ENCODE assay signal across 16 mouse cellular contexts in the genomic region with DNA sequence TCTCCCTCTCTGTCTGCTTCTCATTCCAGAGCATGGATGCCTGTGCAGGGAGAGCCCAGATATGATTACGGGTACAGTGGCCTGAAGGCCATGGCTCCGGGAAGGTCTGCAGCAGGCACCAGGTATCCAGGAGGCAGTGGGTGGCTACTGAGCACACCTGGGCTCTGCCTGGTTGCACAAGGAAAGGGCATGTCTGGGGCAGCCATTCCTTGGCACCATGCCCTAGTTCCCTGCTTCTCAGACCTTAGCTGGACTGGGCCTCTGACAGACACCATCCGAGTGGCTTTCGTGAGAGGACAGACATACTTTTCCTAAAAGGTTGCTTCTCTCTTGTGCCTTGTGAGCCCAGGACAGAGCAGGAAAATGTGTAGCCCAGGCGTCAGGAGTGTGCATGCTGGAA. TPM values are rescaled to one million over a fixed set of nuclear protein-coding genes. Genes with fewer than 3 reads are reported as not detected.
DNase-seq lines count a peak whose midpoint lies in the region; ATAC-seq and TF ChIP-seq lines count a peak whose summit lies in the region.
"Had no signal": no experiment of that assay in that cellular context is flagged by ENCODE, and none has a peak within 500 bp of the region (broad histone marks: within the 10 kb centered on the region; RNA-seq: fewer than 3 reads in every experiment).

No protein-coding gene starts in this region.

- 0 out of 2 replicates have a peak overlapping the region, but pooled peaks have one; percentile 13 for H3K9ac ChIP-seq in midbrain, postnatal 0 days (replicated peaks; ENCODE audit: low read length, poor library complexity, severe bottlenecking)
- H3K9ac ChIP-seq in midbrain, embryonic 15.5 days, result no peak overlapping the region
- no peak overlapping the region for H3K9ac ChIP-seq in lung, postnatal 0 days (replicated peaks; ENCODE audit: low read depth)
- H3K9ac ChIP-seq: embryonic facial prominence, embryonic 12.5 days; liver, postnatal 0 days; midbrain, embryonic 12.5 days had no signal

- peak; percentile 20 for DNase-seq in gastrocnemius, adult 2 months
- DNase-seq in gastrocnemius, postnatal 25 days, result no peak
- no peak for DNase-seq in midbrain, postnatal 0 days (ENCODE audit: low spot score)
- DNase-seq in kidney, adult 9 months, result peak; percentile 83
- DNase-seq in lung, postnatal 0 days (ENCODE audit: low spot score), result peak; percentile 53
- DNase-seq in left cerebral cortex, postnatal 14 days (ENCODE audit: low spot score in 2 of 2), result no peak
- DNase-seq in spleen, postnatal 4 days (ENCODE audit: low spot score in 2 of 2), result no peak
- DNase-seq: heart, adult 18-20 months; heart, postnatal 36 days; liver, postnatal 0 days; thymus, postnatal 4 days had no signal

- WGBS in midbrain, postnatal 0 days, result 77% methylated on average over 5 of the region's 5 CpGs
- 88% methylated on average over 5 of the region's 5 CpGs for WGBS in midbrain, embryonic 15.5 days
- 63% methylated on average over 5 of the region's 5 CpGs for WGBS in lung, postnatal 0 days

- H3K4me3 ChIP-seq in gastrocnemius, adult 2 months, result no peak overlapping the region
- no peak overlapping the region for H3K4me3 ChIP-seq in midbrain, postnatal 0 days (ENCODE audit: low read depth, low read length)
- no peak overlapping the region for H3K4me3 ChIP-seq in midbrain, embryonic 15.5 days
- H3K4me3 ChIP-seq in lung, postnatal 0 days (ENCODE audit: low read depth, low read length), result no peak overlapping the region
- H3K4me3 ChIP-seq: embryonic facial prominence, embryonic 12.5 days; forebrain, embryonic 10.5 days; midbrain, embryonic 12.5 days had no signal

- no peaks in the 10 kb centered on the region for H3K27me3 ChIP-seq in midbrain, postnatal 0 days (ENCODE audit: insufficient read depth, low read length)
- H3K27me3 ChIP-seq in midbrain, embryonic 15.5 days (replicated peaks), result no peaks in the 10 kb centered on the region
- no peaks in the 10 kb centered on the region for H3K27me3 ChIP-seq in lung, postnatal 0 days (replicated peaks; ENCODE audit: insufficient read depth, low read length)
- H3K27me3 ChIP-seq: embryonic facial prominence, embryonic 12.5 days had no signal

- H3K36me3 ChIP-seq in midbrain, postnatal 0 days (ENCODE audit: insufficient read depth, low read length), result no peaks in the 10 kb centered on the region
- H3K36me3 ChIP-seq in midbrain, embryonic 15.5 days (replicated peaks), result no peaks in the 10 kb centered on the region
- H3K36me3 ChIP-seq in lung, postnatal 0 days (ENCODE audit: insufficient read depth, low read length), result no peaks in the 10 kb centered on the region
- H3K36me3 ChIP-seq: embryonic facial prominence, embryonic 12.5 days; forebrain, embryonic 10.5 days; midbrain, embryonic 12.5 days had no signal

- intact Hi-C loops in gastrocnemius, adult 2 months (cut with DNase I), result no loop called here
- intact Hi-C loops in left cerebral cortex, postnatal 14 days (cut with DNase I), result no loop called here

- no peak for TF ChIP-seq EP300 in lung, postnatal 0 days (IDR thresholded peaks at IDR 0.05)

- no peak for ATAC-seq in midbrain, postnatal 0 days (ENCODE audit: low FRiP score)
- ATAC-seq in midbrain, embryonic 15.5 days (replicated peaks), result no peak
- no peak for ATAC-seq in lung, postnatal 0 days
- ATAC-seq: inflammation-experienced regulatory T-cells, adult 6 months; liver, postnatal 0 days had no signal

- H3K9me3 ChIP-seq in midbrain, postnatal 0 days (ENCODE audit: low read length), result no peaks in the 10 kb centered on the region
- H3K9me3 ChIP-seq in midbrain, embryonic 15.5 days, result no peaks in the 10 kb centered on the region
- no peaks in the 10 kb centered on the region for H3K9me3 ChIP-seq in lung, postnatal 0 days (ENCODE audit: low read length)
- H3K9me3 ChIP-seq: embryonic facial prominence, embryonic 12.5 days; midbrain, embryonic 12.5 days had no signal

- no peak overlapping the region for H3K4me2 ChIP-seq in midbrain, postnatal 0 days (ENCODE audit: low read depth, low read length, poor library complexity, severe bottlenecking)
- H3K4me2 ChIP-seq in midbrain, embryonic 15.5 days, result no peak overlapping the region
- no peak overlapping the region for H3K4me2 ChIP-seq in lung, postnatal 0 days (replicated peaks; ENCODE audit: low read depth, low read length)
- H3K4me2 ChIP-seq: embryonic facial prominence, embryonic 12.5 days; midbrain, embryonic 12.5 days had no signal

- no peak for TF ChIP-seq CTCF in gastrocnemius, adult 2 months (IDR thresholded peaks at IDR 0.05)
- no peak for TF ChIP-seq CTCF in midbrain, postnatal 0 days (IDR thresholded peaks at IDR 0.05)
- TF ChIP-seq CTCF in lung, postnatal 0 days (IDR thresholded peaks at IDR 0.05), result no peak

- no peak overlapping the region for H3K27ac ChIP-seq in gastrocnemius, adult 2 months
- no peak overlapping the region for H3K27ac ChIP-seq in midbrain, postnatal 0 days (ENCODE audit: low read depth, low read length)
- H3K27ac ChIP-seq in midbrain, embryonic 15.5 days, result no peak overlapping the region
- H3K27ac ChIP-seq in lung, postnatal 0 days (ENCODE audit: low read length), result peak overlapping the region; percentile 68
- H3K27ac ChIP-seq: embryonic facial prominence, embryonic 12.5 days; forebrain, embryonic 10.5 days; midbrain, embryonic 12.5 days had no signal

- peaks cover 3% of the 10 kb centered on the region for H3K4me1 ChIP-seq in midbrain, postnatal 0 days (ENCODE audit: insufficient read depth, low read length)
- peaks cover 10% of the 10 kb centered on the region for H3K4me1 ChIP-seq in midbrain, embryonic 15.5 days
- peaks cover 8% of the 10 kb centered on the region; the same call in 1 of the 2 replicates for H3K4me1 ChIP-seq in lung, postnatal 0 days (ENCODE audit: insufficient read depth, low read depth, low read length)

RNA-seq across cellular contexts. Expression of gene Ptges2, which starts 3.6 kb away (rescaled TPM):
- 10 to 100 TPM; 34.7 to 51.1 TPM for total RNA-seq in gastrocnemius, adult 2 months (2021)
- 10 to 100 TPM; 42.2 to 49.3 TPM for total RNA-seq in gastrocnemius, postnatal 25 days (2021)
- total RNA-seq in midbrain, postnatal 0 days (2014; rRNA removed), result 33.3 and 41.1 TPM in 2 replicates
- 56.2 and 62.3 TPM in 2 replicates for polyA plus RNA-seq in midbrain, postnatal 0 days (2015; fragmentation: Nextera tagmentation; extraction: Ambion mirVana)
- 51.3 and 54.2 TPM in 2 replicates for polyA plus RNA-seq in midbrain, embryonic 15.5 days (2015; fragmentation: Nextera tagmentation; extraction: Ambion mirVana)
- polyA plus RNA-seq in lung, postnatal 0 days (2015; fragmentation: Nextera tagmentation; extraction: Ambion mirVana), result 21.8 and 22.9 TPM in 2 replicates
- 10 to 100 TPM; 43.5 to 48.3 TPM for total RNA-seq in left cerebral cortex, postnatal 14 days (2021)

RNA-seq across cellular contexts. Expression of gene Lcn2, which starts 4.0 kb away (rescaled TPM):
- 1 to 10 TPM; 2.6 to 3.4 TPM for total RNA-seq in gastrocnemius, adult 2 months (2021)
- 1 to 10 TPM; 1.4 to 2.1 TPM for total RNA-seq in gastrocnemius, postnatal 25 days (2021)
- 0.57 TPM in 1 of 2 replicates, not detected in the other for total RNA-seq in midbrain, postnatal 0 days (2014; rRNA removed)
- polyA plus RNA-seq in midbrain, postnatal 0 days (2015; fragmentation: Nextera tagmentation; extraction: Ambion mirVana), result 0.35 and 0.44 TPM in 2 replicates
- polyA plus RNA-seq in midbrain, embryonic 15.5 days (2015; fragmentation: Nextera tagmentation; extraction: Ambion mirVana), result 0.44 and 0.83 TPM in 2 replicates
- polyA plus RNA-seq in lung, postnatal 0 days (2015; fragmentation: Nextera tagmentation; extraction: Ambion mirVana), result 223 and 355 TPM in 2 replicates
- 1 to 10 TPM; 1.5 to 2.6 TPM for total RNA-seq in left cerebral cortex, postnatal 14 days (2021)
- polyA plus RNA-seq: forebrain, embryonic 10.5 days had no signal

RNA-seq across cellular contexts. Expression of gene 1110008P14Rik, which starts 10.3 kb away (rescaled TPM):
- 10 to 100 TPM; 34.3 to 43.2 TPM for total RNA-seq in gastrocnemius, adult 2 months (2021)
- 10 to 100 TPM; 35.2 to 39.7 TPM for total RNA-seq in gastrocnemius, postnatal 25 days (2021)
- 336 and 450 TPM in 2 replicates for total RNA-seq in midbrain, postnatal 0 days (2014; rRNA removed)
- polyA plus RNA-seq in midbrain, postnatal 0 days (2015; fragmentation: Nextera tagmentation; extraction: Ambion mirVana), result 198 and 224 TPM in 2 replicates
- 116 and 117 TPM in 2 replicates for polyA plus RNA-seq in midbrain, embryonic 15.5 days (2015; fragmentation: Nextera tagmentation; extraction: Ambion mirVana)
- 73.4 and 78.1 TPM in 2 replicates for polyA plus RNA-seq in lung, postnatal 0 days (2015; fragmentation: Nextera tagmentation; extraction: Ambion mirVana)
- total RNA-seq in left cerebral cortex, postnatal 14 days (2021), result 100 to 1,000 TPM; 265 to 282 TPM

RNA-seq across cellular contexts. Expression of gene Dnm1, which starts 38.9 kb away (rescaled TPM):
- total RNA-seq in gastrocnemius, adult 2 months (2021), result 1 to 10 TPM; 3.7 to 8.2 TPM
- total RNA-seq in gastrocnemius, postnatal 25 days (2021), result 1 to 10 TPM; 6.0 to 8.7 TPM
- total RNA-seq in midbrain, postnatal 0 days (2014; rRNA removed), result 170 and 186 TPM in 2 replicates
- 105 and 107 TPM in 2 replicates for polyA plus RNA-seq in midbrain, postnatal 0 days (2015; fragmentation: Nextera tagmentation; extraction: Ambion mirVana)
- polyA plus RNA-seq in midbrain, embryonic 15.5 days (2015; fragmentation: Nextera tagmentation; extraction: Ambion mirVana), result 78.4 and 79.0 TPM in 2 replicates
- polyA plus RNA-seq in lung, postnatal 0 days (2015; fragmentation: Nextera tagmentation; extraction: Ambion mirVana), result 5.0 and 5.1 TPM in 2 replicates
- total RNA-seq in left cerebral cortex, postnatal 14 days (2021), result 1,000 to 10,000 TPM; 1,093 to 1,153 TPM
- polyA plus RNA-seq: inflammation-experienced regulatory T-cells, adult 6 months had no signal

RNA-seq across cellular contexts. Expression of gene Ciz1, which starts 39.9 kb away (rescaled TPM):
- total RNA-seq in gastrocnemius, adult 2 months (2021), result 10 to 100 TPM; 26.4 to 26.6 TPM
- 10 to 100 TPM; 25.1 to 27.7 TPM for total RNA-seq in gastrocnemius, postnatal 25 days (2021)
- total RNA-seq in midbrain, postnatal 0 days (2014; rRNA removed), result 63.7 and 81.8 TPM in 2 replicates
- 47.3 and 48.8 TPM in 2 replicates for polyA plus RNA-seq in midbrain, postnatal 0 days (2015; fragmentation: Nextera tagmentation; extraction: Ambion mirVana)
- 62.5 and 64.4 TPM in 2 replicates for polyA plus RNA-seq in midbrain, embryonic 15.5 days (2015; fragmentation: Nextera tagmentation; extraction: Ambion mirVana)
- 20.1 and 20.4 TPM in 2 replicates for polyA plus RNA-seq in lung, postnatal 0 days (2015; fragmentation: Nextera tagmentation; extraction: Ambion mirVana)
- 10 to 100 TPM; 69.5 to 79.0 TPM for total RNA-seq in left cerebral cortex, postnatal 14 days (2021)

Comparison
In these comparisons a context has a peak if more than half of its experiments do, and no peak if none do; other contexts are left out.
1. DNase-seq: peak in gastrocnemius, adult 2 months (single experiment), kidney, adult 9 months (single experiment) and lung, postnatal 0 days (single experiment); none in gastrocnemius, postnatal 25 days (single experiment), midbrain, postnatal 0 days (single experiment), left cerebral cortex, postnatal 14 days (0 of 2) and spleen, postnatal 4 days (0 of 2).